Mouse (Mus musculus) ES-Bruce4 (cell line): ENCODE measurements around the gene Lrch4. TPM values are rescaled to one million over a fixed set of nuclear protein-coding genes. Genes with fewer than 3 reads are reported as not detected.
A peak's percentile ranks its signal among the peaks of the same experiment; 100 is the strongest.

Experiments used
- H3K27ac ChIP-seq: 2 replicates; pipeline ENCODE4 v1.5.1; 2012; ENCODE audit warnings: low read length, inconsistent platforms; ENCODE audit not compliant: insufficient read depth
- H3K27me3 ChIP-seq: 2 replicates; pipeline ENCODE4 v1.6.1; 2012; ENCODE audit warnings: mild to moderate bottlenecking, low read length, inconsistent platforms; ENCODE audit not compliant: control insufficient read depth, poor library complexity, insufficient read depth, severe bottlenecking
- H3K36me3 ChIP-seq: 2 replicates; pipeline ENCODE4 v1.6.1; 2012; ENCODE audit warnings: inconsistent platforms, mild to moderate bottlenecking, low read length, moderate library complexity; ENCODE audit not compliant: control insufficient read depth, poor library complexity, insufficient read depth, severe bottlenecking
- H3K4me1 ChIP-seq: one replicate; pipeline ENCODE4 v1.8.1; 2011; ENCODE audit warnings: low read length; ENCODE audit not compliant: control insufficient read depth, insufficient read depth
- H3K4me3 ChIP-seq: 2 replicates; pipeline ENCODE4 v1.5.1; 2011; ENCODE audit warnings: low read depth, mild to moderate bottlenecking, low read length
- H3K9ac ChIP-seq: 2 replicates; pipeline ENCODE4 v1.6.1; 2012; ENCODE audit warnings: low read depth, mild to moderate bottlenecking, inconsistent platforms; ENCODE audit not compliant: poor library complexity, severe bottlenecking
- H3K9me3 ChIP-seq: replicated peaks from 2 replicates; pipeline ENCODE4 v1.6.1; 2012; ENCODE audit warnings: mild to moderate bottlenecking, low read length, inconsistent platforms; ENCODE audit not compliant: control insufficient read depth, poor library complexity, insufficient read depth, severe bottlenecking
- CTCF ChIP-seq: IDR thresholded peaks from one replicate; pipeline ENCODE4 v1.8.1; 2011; ENCODE audit warnings: low read depth, low read length
- EP300 ChIP-seq: IDR thresholded peaks from 2 replicates; pipeline ENCODE4 v1.6.1; 2011; ENCODE audit warnings: low read depth, low read length; ENCODE audit not compliant: insufficient read depth
- POLR2A ChIP-seq: IDR thresholded peaks from one replicate; pipeline ENCODE4 v1.8.1; 2011; ENCODE audit warnings: low read length; ENCODE audit not compliant: insufficient read depth
- polyA plus RNA-seq: library from polyadenylated mRNA; stranded (reverse); fragments of >200 nt; gene quantifications from 2 replicates; pipeline ENCODE4 v1.2.4, GENCODE M21; 2011; ENCODE audit warnings: low read depth; ENCODE audit not compliant: missing spikeins, insufficient read depth, insufficient read length

Gene Lrch4
- polyA plus RNA-seq, 1 experiment: 25.1 TPM

DNA sequence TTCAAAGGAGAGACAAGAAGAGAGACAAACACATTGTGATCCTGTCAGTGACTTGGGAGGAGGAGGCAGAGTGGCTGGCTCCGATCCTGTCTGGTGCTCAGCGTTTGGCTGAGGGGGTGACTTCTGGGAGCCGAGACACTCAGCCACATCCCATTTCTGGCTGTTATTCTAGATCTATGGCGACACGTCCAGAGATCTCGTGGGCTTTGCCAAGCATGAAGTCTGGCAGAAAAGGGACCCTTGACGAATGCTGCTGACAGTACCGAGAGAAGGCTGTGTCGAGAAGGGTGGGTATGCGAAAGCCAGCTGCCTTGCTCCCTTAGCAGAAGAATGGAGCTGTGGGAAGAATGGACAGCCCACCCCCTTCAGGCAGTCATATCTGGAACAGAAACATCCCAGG, 40.0 kb downstream of the Lrch4 start:
- no peak for TF ChIP-seq POLR2A
- TF ChIP-seq EP300: no peak
- no peak for TF ChIP-seq CTCF
- Histone ChIP-seq H3K9me3 (no peaks in the 10 kb centered on the region), H3K4me3 (no peak overlapping the region), H3K36me3 (peaks cover 17% of the 10 kb centered on the region), H3K27ac (no peak overlapping the region), H3K9ac (no peak overlapping the region), H3K27me3 (no peaks in the 10 kb centered on the region), H3K4me1 (peaks cover 2% of the 10 kb centered on the region)

DNA sequence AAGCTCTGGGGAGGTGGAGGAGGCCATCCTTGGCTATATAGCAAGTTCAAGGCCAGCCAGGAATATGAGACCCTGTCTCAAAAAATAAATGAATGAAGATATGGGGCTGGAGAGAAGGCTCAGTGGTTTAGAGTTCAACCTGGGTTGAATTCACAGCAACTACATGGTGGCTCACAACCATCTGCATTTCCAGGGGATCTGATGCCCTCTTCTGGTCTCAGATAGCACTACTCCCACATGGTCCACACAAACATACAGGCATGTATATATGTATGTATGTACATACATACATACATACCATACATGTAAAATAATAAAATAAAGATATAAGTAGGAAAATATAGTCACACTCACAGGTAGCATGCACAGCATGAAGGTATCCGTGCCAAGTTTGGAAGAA, 41.3 kb downstream of the Lrch4 start:
- TF ChIP-seq CTCF (no peak), EP300 (no peak), POLR2A (no peak)
- no peak overlapping the region for H3K27ac ChIP-seq

DNA sequence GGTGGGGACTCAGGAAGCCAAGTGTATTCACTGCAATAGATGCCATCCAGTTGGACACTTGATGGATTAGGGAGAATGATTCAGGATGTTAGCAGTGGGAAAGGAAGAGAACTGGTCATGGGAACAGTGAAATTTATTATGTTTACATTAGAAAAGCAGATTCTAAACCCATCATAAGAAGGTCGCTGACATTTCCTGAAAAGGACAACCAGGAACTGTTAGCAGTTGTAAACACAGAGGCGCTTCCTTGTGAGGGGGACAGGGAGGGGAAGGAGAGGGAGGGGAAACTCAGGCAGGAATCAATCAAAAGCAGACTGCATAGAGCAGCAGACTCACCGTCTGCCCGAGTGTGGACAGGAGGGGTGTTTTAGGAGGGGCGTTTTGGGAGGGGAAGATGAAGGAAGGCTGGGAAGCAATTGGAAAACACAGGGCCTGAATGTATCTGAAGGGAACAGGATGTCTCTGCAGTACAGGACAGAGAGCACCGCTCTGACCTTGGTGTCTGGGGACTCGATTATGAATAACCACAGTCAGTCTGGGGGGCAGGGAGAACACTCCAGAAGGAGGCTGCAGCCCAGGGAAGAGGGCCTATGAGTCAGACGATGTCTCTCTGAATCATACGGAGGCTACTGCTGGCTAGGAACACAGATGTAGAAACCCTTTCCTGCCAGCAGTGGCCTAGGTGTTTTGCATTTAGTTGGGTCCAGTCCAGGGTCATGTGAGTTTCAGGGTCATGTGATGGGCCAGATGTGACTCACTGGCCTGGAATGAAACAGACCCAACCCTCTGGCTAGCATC, 42.7 kb downstream of the Lrch4 start:
- peak; percentile 58; the same call in 1 of the 2 replicates for TF ChIP-seq EP300
- TF ChIP-seq POLR2A: no peak
- Histone ChIP-seq H3K9ac (peak overlapping the region; percentile 24), H3K27me3 (no peaks in the 10 kb centered on the region), H3K36me3 (peaks cover 6% of the 10 kb centered on the region), H3K4me1 (peaks cover 2% of the 10 kb centered on the region), H3K4me3 (no peak overlapping the region), H3K27ac (peak overlapping the region; percentile 57), H3K9me3 (no peaks in the 10 kb centered on the region)

More for the DNA sequence above, 41.3 kb downstream of the Lrch4 start:
- H3K4me3 ChIP-seq: no peak overlapping the region
- peaks cover 14% of the 10 kb centered on the region for H3K36me3 ChIP-seq
- peaks cover 2% of the 10 kb centered on the region for H3K4me1 ChIP-seq
- H3K27me3 ChIP-seq: no peaks in the 10 kb centered on the region
- H3K9me3 ChIP-seq: no peaks in the 10 kb centered on the region
- H3K9ac ChIP-seq: no peak overlapping the region

DNA sequence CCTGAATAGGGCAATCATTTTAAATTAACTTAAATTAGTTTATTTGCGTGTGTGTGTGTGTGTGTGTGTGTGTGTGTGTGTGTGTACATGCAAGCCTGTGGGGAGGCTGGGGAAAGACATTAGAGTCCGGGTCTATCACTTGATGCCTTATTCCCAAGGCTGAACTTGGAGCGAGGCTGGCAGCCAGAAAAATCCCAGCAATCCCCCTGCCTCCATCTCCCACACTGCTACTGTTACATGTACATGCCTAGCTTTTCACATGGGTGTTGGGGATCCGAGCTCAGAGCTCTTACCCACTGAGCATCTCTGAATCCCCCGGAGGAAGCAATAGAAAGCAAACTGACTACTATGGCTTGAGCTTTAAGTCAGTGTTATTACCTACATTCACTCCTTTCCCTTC, 43.4 kb downstream of the Lrch4 start:
- Histone ChIP-seq H3K4me3 (no peak overlapping the region), H3K9ac (no peak overlapping the region), H3K9me3 (no peaks in the 10 kb centered on the region), H3K4me1 (peaks cover 2% of the 10 kb centered on the region), H3K27me3 (no peaks in the 10 kb centered on the region), H3K27ac (0 out of 2 replicates have a peak overlapping the region, but pooled peaks have one; percentile 2), H3K36me3 (0 out of 2 replicates have a peak, but pooled peaks cover 2% of the 10 kb centered on the region)
- TF ChIP-seq CTCF: no peak
- no peak for TF ChIP-seq EP300
- TF ChIP-seq POLR2A: no peak

DNA sequence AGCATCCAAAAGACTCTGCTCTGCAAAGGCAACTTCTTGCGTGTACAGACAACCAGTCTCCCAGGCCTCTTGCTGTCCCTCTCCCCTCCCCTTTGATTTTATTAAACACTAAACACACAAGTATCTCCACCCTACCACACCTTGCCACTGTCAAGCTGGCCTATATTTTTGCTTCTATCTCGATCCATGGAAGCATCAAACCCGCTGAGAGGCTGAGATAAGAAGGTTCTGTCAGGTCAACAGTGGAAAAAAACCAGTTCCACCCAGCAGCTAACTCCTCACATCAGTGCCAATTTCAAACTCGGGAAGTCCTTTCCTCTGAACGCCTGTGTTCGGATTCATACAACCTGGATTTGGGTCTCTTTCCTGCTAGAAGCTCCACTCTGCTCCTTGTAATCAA, 44.1 kb downstream of the Lrch4 start:
- no peak overlapping the region for H3K4me3 ChIP-seq
- no peaks in the 10 kb centered on the region for H3K36me3 ChIP-seq
- no peaks in the 10 kb centered on the region for H3K9me3 ChIP-seq
- TF ChIP-seq EP300 (no peak), POLR2A (no peak), CTCF (no peak)
- H3K9ac ChIP-seq: no peak overlapping the region
- no peaks in the 10 kb centered on the region for H3K27me3 ChIP-seq
- peaks cover 2% of the 10 kb centered on the region for H3K4me1 ChIP-seq
- no peak overlapping the region for H3K27ac ChIP-seq

DNA sequence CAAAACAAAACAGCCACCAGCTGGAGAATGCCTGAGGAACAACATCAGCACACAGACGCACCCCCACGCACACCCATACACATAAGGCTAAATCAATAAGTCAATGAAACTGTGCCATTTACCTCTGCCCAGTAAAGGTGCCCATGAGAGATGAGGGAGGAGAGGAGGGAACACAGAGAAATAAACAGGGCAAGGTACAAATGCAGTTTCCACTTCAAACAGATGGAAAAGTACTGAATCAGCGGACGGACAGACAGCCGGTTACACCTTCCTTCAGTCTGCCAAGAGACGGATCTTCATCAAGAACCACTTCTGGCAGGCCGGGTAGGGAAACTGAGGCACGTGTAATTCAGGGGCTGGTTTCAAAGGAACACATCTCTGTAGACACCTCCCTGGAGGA, 45.9 kb downstream of the Lrch4 start:
- TF ChIP-seq EP300: no peak
- no peak for TF ChIP-seq CTCF
- no peak for TF ChIP-seq POLR2A
- Histone ChIP-seq H3K36me3 (no peaks in the 10 kb centered on the region), H3K27ac (no peak overlapping the region), H3K27me3 (no peaks in the 10 kb centered on the region), H3K9ac (no peak overlapping the region), H3K4me1 (peaks cover 2% of the 10 kb centered on the region), H3K9me3 (no peaks in the 10 kb centered on the region), H3K4me3 (no peak overlapping the region)
